Mouse (Mus musculus) kidney, postnatal 25 days (tissue): ENCODE measurements around the gene Nol12.

Source experiments
- DNase-seq, 2 experiments: peaks; one replicate each; pipeline ENCODE4 v3.0.0; 2021; ENCODE audit warnings: mixed read lengths in 2 of 2

The Nol12 gene

DNA sequence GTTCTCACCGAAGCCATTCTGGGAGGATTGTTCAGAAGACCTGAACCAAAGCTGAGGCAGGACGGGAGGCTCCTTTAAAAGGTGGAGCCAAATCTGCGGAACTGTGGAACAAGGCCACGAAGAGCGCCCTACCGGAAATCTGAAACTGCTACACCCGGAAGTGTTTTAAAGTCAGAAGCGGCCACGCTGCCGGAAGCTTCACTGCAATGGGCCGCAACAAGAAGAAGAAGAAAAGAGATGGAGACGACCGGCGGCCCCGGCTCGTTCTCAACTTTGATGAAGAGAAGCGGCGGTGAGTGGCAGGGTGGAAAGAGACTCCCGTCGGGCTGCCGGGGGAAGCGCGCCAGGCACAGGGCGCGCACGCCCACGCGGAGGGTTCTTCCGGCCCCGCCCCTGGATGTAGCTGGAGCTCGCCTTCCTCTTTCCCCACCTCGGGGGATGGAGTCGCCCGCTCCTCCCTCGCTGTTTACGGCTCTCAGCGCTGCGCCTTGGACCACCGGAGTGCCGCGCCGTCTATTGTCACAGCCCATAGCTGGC, at the start of gene Nol12:
TSS of gene Nol12 (plus strand) at position 150 of the 537 bp plus-strand sequence.
- peak; percentile 88 to 89 for DNase-seq

- DNase-seq: no peak
Observed at GRCm38 (mm10) chr15:78889401-78889853, 45.3 kb upstream of the Nol12 start.

GRCm38 (mm10) chr15:78892440-78892839, 42.3 kb upstream of the Nol12 start:
- no peak for DNase-seq

DNA sequence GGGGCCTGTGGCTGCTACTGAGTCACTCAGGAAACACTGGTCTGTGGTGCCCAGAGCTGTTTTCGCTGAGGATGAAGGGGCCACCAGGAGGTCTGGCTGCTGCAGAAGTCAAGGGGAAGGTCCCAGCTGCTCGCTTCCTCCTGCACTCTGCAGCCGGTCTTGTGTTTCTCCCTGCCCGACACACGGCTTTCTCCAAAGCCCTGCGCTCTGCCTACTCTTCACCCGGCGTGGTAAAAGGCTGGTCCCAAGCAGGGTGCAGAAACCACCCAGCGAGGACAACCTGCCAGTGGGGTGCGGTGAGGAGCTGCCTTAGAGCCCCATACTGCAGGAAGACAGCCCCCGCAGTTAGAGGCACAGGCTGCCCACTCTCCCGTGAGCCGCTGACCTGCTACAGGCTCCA, 40.0 kb upstream of the Nol12 start:
- no peak for DNase-seq

- DNase-seq: no peak
Observed at GRCm38 (mm10) chr15:78895741-78896140, 39.0 kb upstream of the Nol12 start.

DNA sequence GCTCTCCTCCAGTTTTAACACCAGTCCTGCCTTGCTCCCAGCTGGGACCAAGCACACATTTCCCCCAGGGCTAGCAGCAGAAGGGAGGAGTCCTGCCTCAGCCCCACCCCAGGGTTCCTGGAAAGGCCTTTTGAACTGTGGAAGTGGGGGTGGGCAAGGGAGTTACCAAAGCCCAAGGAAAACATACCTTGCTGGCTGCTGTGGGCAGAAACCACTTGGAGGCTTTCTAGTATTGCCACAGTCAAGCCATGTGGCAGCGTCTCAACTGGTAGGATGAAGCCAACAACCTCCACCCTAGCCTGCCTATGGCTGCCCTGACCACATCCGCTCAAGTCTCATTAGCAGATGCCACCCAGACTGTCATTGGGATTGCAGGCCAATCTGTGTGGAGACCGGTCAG, 38.6 kb upstream of the Nol12 start:
- no peak for DNase-seq

- peak in 1 of 2 experiments; percentile 43 for DNase-seq
Observed at GRCm38 (mm10) chr15:78897488-78897887, 37.2 kb upstream of the Nol12 start.

DNA sequence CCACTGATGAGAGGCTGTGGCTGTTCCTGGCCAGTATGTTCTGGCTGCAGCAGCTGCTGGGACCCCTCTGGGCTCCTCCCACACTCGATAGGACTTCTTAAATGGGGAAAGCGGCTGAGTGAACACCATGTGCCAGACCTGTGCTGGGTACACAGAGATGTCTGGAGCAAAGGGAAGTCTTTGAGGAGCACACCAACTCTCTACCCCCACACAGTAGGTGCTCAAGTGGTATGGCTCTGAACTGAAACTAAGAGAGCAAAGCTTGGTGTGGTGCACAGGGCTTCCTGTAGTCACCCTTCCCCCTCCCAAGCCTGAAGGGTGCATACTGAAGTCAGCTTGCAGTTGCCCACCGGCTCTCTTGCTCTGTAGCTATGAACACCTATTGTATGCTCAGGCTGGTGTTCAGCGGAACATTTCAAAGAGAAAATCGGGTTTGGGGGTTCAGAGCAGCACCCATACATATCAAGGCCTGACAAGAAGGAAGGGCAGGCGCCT, 36.2 kb upstream of the Nol12 start:
- DNase-seq: no peak

DNA sequence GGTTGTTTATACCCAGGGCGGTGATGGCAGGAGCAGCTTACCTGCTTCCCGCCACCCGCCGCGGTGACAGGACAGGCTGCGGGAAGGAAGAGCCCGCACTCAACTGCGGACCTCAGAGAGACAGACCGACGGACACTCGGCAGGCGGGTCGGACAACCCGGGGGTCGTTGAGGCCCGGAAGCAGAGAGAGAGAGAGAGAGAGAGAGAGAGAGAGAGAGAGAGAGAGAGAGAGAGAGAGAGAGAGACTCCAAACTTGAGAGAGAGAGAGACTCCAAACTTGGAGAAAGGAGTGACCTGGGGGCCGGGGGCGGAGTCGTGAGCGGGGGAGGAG, 35.4 kb upstream of the Nol12 start, which contains the start of gene Gm49510:
TSS of gene Gm49510 (plus strand) at position 259 of the 331 bp plus-strand sequence.
- DNase-seq: no peak

DNA sequence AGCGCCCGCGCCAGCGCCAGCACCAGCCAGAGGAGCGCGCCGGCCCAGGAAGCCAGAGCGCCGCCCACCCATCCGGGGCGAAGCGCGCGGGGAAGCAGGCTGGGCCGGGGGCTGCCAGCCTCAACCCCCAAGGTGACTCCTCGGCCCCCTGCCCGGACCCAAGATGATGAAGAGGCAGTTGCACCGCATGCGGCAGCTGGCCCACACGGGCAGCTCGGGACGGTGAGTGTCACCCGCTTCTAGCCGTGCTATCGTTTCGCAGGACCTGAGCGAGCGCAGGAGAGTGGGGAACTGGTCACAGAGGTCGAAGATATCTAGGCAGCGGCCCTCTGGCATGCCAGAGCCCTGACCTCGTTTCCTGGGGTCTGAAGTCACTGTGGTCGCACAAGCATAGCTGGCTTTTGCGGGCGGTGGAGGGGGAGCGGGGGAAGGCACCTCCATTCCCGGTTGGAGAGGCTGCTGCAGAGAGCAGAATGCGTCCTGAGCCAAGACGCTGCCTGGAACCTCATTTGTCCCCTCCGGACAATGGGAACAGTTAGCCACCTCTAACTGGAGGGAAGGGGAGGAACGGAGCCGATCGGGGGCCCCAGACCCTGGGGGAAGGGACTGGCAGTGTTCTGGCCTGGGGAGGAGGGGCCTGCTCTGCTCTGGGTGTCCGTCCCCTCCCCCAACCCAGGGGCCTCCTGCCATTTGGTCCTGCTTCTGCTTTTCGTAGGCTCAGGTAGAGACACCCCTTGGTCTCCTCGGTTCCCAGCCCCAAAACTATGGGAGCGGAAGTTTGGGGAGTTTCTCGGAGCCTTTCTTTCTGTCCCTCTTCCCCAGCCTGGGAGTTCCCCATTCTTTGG, 34.8 kb upstream of the Nol12 start, which contains the start of gene Sh3bp1:
TSS of gene Sh3bp1 (plus strand) at position 29 of the 845 bp plus-strand sequence.
- DNase-seq: peak; percentile 75 to 82

DNA sequence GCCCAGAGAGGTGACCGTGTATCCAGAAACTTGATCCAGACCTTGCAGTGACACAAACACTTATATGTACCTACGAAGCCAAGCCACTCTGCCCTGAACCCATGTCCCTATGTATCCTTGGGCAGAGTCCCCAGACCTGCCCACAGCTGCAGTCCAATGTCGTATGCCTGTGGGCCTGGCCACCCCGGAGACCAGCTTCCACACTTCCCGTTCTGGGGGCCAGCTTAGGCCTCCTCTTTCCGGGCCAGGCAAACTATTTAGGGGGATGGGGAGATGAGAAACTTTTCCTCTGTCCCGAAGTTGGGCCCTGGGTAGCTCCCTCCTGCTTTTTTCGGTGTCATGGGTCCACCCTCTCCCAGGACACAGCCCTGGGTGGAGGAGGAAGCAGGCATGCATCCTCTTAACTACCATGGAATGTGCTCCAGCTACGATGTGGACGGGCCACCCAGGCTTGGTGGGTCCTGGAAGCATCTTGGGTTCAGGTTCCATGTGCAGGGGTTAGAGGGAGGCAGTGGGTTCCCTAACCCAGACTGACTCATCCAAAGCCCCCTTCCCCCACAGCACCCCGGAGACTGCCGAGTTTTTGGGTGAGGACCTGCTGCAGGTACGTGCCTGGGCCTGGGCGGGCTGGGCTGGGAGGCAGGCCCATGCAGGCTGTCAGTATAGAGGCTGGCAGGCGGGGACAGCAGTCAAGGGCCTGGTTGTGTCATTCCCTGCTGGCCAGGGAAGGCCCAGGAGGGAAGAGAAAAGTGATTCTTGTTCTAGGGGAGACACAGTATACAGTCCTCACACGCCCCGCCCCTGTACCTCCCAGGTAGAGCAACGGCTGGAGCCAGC, 33.9 kb upstream of the Nol12 start:
- DNase-seq: no peak

GRCm38 (mm10) chr15:78901422-78901789, 33.3 kb upstream of the Nol12 start:
- DNase-seq: no peak

GRCm38 (mm10) chr15:78903243-78903642, 31.5 kb upstream of the Nol12 start:
- peak; percentile 78 to 91 for DNase-seq

DNA sequence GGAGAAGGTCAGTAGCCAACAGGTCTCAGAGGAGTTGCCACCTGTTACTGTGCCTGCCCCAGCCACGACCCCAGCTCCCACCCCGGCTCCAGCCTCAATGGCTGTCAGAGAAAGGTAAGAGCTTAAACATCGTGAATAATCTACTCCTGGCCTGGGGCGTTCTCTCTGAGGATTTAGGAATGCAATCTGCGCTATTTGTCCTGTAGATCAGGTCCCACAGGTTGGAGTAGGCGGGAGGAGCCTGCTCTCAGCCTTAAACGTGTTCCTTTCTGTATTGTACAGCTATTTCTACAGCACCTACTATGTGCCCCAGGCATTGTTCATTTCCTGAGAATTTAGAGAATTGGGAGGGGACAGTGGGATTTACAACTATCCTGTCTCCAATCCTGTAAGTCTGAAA, 26.3 kb upstream of the Nol12 start:
- no peak for DNase-seq

- DNase-seq: no peak
Observed at GRCm38 (mm10) chr15:78908982-78909381, 25.8 kb upstream of the Nol12 start.

GRCm38 (mm10) chr15:78912040-78912439, 22.7 kb upstream of the Nol12 start:
- peak; percentile 67 to 72 for DNase-seq

DNA sequence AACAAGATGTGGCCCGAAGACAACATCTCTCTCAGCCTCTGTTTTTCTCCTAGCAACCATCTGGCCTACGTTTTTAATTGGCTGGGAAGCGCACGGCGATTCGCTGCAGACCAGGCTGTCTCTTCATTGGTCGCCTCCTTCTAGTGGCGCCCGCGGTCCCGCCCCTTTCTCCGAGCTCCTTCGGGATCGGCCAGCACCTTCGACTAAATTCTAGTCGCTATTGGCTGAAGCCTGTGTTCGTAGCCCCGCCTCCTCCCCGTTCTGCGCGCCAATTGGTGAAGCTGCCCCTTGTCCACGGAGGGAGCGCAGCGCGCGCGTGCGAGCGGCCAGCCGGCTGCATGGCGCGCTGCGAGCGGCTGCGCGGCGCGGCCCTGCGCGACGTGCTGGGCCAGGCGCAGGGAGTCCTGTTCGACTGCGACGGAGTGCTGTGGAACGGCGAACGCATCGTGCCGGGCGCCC, 21.1 kb upstream of the Nol12 start, which contains the start of gene Pdxp:
TSS of gene Pdxp (plus strand) at position 288 of the 459 bp plus-strand sequence.
- DNase-seq: peak; percentile 95 to 97

DNA sequence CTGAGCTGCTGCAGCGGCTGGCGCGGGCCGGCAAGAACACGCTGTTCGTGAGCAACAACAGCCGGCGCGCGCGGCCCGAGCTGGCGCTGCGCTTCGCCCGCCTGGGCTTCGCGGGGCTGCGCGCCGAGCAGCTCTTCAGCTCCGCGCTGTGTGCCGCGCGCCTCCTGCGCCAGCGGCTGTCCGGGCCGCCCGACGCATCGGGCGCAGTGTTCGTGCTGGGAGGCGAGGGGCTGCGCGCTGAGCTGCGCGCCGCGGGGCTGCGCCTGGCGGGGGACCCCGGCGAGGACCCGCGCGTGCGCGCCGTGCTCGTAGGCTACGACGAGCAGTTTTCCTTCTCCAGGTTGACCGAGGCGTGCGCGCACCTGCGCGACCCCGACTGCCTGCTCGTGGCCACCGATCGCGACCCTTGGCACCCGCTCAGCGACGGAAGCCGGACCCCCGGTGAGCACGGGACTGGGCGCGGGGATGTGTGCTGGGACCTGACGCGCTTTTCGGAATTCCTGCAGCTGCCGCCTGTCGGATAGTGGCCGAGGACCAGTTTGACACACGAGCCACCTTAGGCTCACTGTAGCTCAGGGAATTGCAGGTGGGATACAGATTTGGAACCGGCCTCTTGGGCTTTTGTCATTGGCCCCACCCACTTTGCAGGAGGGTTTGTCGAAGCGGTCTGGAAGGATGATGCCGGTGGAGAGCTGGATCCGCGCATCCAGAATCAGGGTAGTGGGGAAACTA, 20.5 kb upstream of the Nol12 start:
- DNase-seq: no peak

DNA sequence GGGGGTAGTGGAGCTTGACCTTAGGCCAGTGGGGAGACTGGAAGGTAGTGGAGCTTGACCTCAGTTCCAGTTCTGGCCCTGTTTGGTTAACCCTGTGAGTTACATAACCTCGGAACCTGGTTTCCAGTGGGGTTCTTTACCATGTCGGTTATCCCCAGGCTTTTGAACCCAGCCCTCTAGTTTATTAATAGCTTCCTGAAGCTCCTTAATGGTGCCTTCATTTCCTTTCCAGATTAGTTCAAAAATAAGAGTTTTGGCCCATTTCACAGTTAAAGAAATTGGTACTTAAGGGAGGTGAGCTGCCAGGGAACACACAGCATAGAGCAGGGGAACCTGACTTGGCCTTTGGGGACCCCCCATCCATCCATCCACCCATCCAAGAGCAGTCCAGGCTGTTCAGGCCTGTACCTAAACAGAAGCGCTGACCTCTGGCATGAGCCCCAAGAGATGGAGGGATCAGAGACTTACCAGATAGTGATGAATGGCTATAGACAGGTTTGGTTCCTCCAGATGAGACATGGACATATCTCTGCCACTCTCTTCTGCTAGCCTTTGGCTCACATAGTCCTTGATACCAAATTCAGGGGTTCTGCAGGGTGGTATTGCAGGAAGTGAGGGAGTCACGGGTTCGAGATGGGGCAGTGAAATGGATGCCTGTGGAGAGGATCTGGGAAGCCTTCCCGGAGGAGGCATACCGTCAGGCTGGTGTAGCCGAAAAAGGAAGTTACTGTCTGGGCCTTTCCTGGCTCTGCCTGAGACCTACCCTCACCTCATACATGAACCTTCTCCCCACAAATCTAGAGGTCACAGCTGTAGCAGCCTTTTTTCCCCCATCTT, 19.7 kb upstream of the Nol12 start:
- DNase-seq: no peak

GRCm38 (mm10) chr15:78915660-78916017, 19.1 kb upstream of the Nol12 start:
- DNase-seq: peak; percentile 78 to 80
